Mouse (Mus musculus) mesoderm, embryonic 11.5 days (tissue): Measurements from ENCODE around the gene Irak3.

Experiments
- DNase-seq: peaks from one replicate; pipeline ENCODE4 v3.0.0-alpha.2; 2012; ENCODE audit warnings: low read depth, low spot score

The Irak3 gene

DNA sequence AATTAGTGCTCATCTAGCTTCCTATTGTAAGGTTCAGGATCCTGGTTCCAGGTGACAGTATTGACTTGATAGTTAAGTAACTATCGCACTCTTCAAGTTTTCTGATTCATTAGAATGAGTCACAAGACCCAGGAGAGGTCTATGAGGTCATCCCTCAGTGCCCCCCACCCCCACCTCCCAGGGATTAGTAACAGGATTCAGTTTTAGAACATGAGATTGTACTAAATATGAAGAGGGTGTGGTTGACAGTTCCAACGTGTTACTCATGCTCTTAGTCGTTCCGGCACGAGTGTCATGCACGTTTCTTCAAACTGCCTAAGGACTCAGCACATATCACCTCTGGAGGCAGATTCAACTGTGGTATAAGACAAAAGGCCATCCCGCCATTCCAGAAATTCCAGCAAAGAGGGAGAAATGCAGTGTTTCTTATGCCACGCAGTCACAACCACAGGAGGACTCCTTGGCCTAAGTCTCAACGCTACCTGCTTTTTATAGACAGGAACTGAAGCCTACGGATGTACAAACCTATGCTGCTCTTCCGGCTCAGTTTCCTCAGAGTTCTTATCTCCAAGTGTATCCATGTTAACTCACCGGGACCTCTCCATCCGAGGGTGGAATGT is 2.8 kb upstream of the Irak3 start:
- no peak for DNase-seq

GRCm38 (mm10) chr10:120202467-120203250 is 729 bp upstream of the Irak3 start:
- no peak for DNase-seq

- peak; percentile 48 for DNase-seq
Observed at GRCm38 (mm10) chr10:120201131-120201921, 604 bp downstream of the Irak3 start, which contains the start of gene Tmbim4. Gene Tmbim4, plus strand, starts transcription at chr10:120201590.

DNA sequence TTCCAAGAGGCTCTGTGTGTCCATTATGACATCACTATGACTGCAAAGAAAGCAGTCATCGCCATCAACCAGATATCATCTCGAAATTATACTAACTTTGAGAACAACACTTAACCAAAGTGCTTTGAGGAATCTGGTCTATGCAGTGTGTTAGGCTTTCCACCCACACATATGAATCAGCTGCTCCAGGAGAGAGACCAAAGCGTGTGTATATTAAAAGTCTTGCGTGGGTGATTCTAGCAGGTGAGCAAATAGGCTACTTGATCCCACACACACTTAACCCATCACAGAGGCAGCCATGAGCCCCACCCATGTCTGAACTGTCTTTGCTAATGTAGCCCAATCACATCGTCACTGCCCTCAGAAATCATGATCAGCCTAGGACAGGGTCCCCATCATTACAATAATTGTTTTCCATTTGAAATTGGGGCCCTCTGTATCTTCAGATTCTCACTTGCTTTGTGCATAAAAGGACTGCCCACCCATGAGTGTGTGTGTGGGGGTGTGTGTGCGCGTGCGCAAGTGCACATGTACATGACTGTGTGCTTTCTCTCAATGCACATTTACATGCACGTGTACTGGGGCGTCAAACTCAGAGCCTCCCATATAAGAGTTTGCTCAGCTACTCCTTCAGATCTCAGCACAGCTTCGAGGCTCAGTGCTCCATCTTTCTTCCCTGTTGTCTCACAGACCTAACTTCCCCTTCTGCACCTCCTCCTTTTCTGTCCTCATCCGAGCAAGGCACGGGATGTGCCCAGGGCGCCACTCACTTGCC is 4.7 kb downstream of the Irak3 start:
- DNase-seq: no peak

GRCm38 (mm10) chr10:120193255-120193654 is 8.7 kb downstream of the Irak3 start:
- DNase-seq: no peak

GRCm38 (mm10) chr10:120192278-120192677 is 9.7 kb downstream of the Irak3 start:
- DNase-seq: no peak

DNA sequence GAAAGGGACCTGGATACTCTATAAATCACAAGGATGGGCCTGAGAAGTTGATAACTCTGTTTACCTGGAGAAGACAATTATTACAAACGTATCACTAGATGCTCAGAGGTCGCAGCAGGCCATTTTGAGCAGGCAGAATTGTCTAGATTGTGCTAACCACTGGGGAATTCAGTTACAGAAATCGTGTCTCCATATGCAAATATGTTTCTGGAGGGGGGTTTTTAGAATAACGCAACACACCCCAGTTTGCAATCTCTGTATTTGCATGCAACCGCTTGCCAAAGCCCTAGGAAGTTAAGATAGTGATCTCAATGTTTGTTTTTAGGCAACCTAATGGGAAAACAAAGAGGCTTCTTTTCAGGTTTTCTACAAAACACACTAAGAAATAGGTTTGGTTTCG is 10.8 kb downstream of the Irak3 start:
- no peak for DNase-seq

GRCm38 (mm10) chr10:120189782-120190181 is 12.1 kb downstream of the Irak3 start:
- DNase-seq: no peak

DNA sequence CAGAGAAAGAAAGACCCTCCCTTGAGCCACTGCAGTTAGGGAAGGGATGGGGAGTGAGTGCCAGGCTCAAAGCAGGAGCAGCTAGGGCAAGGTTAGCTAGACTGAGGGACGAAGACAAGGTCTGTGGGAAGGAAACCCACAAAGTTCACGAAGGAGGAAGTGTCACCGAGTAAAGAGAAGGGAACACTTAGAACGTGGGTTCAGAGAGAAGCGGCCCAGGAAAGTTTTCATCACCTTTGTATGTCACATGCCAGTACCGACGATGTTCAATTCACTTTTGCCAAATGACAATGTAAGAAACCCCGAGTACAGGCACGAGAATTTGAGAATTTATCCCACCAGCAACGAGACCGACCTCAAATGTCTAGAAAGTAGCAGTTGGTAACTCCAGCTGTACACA is 12.7 kb downstream of the Irak3 start:
- no peak for DNase-seq

GRCm38 (mm10) chr10:120188513-120188912 is 13.4 kb downstream of the Irak3 start:
- DNase-seq: no peak

DNA sequence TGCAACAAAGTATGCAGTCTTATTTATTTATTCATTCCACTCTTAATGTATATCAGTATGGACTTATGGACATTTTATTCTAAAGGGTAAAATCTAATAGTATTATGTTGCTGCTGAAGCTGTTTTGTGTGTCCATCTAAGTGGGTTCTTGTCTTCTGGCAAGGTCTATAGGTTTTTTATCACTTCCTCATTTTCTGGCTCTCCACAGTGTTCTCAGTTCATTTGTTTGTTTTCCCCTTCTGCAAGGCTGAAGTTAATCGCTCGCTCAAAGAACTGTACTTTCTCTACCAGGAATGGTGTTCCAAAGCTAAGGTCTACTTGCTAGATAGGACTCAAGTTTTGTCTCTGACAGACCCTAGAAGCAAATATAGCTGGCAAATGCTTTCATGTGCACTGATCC is 18.6 kb downstream of the Irak3 start:
- DNase-seq: no peak

DNA sequence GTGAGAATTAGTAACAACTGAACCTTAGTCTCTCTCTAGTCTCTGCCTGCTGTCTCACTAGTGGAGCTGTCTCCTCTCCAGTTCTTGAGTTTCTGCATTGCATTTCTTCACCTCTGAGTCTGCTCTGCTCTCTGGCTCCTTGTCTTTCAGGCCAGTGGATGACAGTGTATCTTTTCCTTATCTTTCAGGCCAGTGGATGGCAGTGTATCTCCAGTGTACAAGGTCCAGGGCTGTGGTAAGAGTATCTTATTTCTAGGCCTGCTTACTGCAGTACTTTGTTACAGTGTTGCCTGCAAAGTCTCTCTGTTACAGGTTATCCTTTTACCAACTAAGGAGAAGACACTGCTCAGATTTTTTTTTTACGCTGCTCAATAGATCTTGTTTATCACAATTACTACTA is 19.0 kb downstream of the Irak3 start:
- no peak for DNase-seq

DNA sequence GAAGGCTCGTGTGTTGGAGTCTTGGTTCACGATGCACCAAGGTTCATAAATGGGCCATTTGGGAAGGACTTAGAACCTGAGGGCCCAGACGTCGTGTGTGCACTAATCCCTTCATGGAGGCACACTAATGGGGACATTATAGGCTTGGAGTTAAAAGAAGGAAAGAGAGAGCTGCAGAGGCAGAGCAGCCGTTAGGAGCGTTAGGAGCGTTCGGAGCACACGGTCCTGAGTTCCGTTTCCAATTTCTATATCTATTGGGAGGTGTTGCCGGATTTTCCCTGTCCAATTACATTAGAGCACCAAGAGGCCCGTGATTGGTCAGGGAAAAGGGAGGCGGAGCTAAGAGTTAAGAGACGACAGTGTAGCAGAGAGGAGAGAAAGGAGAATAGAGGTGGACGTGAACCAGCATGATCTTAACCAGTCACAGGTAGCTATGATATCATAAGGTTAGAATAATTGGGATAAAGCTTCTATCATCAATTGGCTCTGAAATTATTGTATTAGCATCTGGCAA is 27.7 kb downstream of the Irak3 start:
- DNase-seq: no peak

DNA sequence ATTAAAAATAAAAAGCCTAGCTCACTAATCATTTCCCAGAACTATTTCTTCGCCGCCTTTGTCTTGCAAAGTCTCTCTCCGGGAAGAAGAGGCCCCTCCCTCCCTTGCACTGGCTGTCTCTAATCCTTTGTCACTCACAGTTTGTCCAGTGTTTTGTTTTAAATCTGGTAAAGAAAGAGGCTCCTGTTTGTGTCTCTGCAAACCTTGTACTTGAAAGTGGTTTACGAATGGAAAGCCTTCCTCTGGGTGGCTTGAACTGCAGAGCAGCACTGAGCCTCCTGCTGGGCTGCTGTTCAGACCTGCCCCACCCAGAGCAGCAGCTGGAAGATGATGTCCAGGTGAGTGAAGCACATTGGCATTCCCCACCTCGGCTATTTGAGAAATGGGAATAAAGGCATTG is 30.6 kb downstream of the Irak3 start:
- DNase-seq: no peak

DNA sequence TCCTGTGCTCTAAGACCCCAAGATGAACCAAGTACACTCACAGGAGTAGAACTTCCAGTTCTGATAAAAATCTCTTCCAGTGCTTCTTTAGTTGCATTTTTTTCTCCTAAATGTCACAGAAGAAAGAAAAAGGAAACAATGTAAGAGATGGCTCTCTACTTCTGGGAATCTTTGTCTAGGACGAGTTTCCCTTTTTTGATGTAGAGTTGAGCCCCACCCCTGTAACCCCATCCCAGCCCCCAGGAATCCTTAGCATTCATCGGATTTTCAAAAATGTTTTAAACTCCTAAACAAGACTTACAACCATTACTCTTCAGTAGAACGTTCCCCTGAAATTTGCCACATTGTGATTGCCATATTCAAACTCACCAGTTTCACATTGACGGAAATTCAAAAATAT is 31.7 kb downstream of the Irak3 start:
- no peak for DNase-seq

DNA sequence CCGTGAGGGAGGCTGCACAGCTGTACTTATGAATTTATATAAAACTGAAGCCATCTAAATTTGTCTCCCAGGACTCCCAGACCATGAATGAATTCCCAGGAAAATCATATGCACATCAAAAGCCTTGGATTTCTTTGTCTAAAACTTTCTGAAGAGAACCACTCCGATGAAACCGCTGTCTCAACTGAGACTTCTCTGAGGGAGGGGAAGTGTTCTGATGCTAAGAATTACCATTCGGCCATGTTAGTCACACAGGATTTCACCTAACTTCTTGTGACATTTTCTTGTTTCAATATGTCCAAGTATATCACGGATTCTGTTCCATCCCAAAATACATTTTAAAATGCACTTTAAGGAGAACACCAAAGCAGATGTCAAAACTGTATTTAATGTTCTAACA is 32.1 kb downstream of the Irak3 start:
- DNase-seq: no peak

DNA sequence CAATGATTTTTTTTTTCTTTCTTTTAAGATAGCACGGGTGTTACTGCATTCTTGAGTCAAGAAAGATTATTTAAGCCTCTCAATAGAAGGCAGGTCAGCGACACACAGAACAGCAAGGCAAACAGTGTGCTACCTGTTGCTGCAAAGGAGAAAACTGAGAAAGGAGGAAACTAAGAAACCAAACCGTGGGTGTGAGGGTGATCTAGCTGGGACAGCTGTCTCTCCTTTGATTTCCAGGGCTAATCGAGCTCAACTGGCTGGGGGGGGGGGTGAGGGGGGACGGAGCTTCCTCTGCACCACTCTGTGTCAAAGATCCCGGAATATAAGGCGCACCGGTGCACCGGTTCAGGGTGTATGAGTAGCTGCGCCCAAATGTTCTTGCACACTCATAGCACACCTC is 32.9 kb downstream of the Irak3 start:
- no peak for DNase-seq

GRCm38 (mm10) chr10:120168070-120168469 is 33.9 kb downstream of the Irak3 start:
- no peak for DNase-seq

GRCm38 (mm10) chr10:120165793-120166503 is 36.0 kb downstream of the Irak3 start:
- no peak for DNase-seq

- no peak for DNase-seq
Observed at GRCm38 (mm10) chr10:120164931-120165792, 36.8 kb downstream of the Irak3 start.
